Mouse (Mus musculus) B cell, adult 67 days (primary cell): ENCODE results near the gene Ank3. TPM values are rescaled to one million over a fixed set of nuclear protein-coding genes. Genes with fewer than 3 reads are reported as not detected.

ENCODE experiments used
- total RNA-seq, 2 experiments: library from RNA; stranded (reverse); gene quantifications; 4 replicates each; pipeline ENCODE4 v1.2.4; 2023

Ank3 gene
- total RNA-seq: not detected

DNA sequence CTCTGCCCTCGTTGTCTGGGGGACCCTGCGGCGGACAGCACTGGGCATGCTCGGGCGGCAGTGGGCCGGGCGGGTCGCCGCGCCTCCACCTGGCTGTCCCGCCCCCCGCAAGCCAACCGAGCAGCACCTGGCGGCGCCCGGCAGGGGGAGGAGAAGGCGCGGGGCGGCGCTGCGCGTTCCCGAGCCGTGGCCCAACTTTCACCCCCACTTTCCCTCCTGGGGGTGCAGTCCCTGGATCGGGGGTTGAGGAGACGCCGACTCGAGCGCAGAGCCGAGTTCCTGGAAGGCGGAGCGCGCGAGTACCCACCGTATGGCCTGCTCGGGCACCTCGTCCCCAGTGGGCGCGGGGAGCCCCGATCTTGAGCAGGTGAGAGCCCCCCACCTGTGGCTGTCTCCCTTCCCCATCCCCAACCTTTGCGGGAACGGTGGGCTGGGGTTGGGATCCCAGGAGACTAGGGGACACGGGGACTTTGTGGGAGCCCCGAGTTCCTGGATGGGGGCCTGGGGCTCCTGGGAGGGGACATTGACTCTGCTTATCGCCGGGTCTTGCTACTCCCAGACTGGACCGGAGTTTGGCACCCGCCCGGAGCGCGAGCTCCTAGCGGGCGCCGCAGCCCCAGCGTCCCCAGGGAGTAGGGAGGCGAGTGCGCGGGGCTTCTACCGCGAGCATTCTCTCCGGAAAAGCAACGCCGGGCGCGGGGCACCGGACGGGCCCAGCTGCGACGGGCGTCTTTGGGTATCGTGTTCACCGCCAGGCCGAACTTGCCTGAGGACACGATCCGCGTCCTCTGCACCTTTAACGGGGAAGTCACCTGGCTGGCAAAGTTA is at the start of gene Ank3:
Ank3 (plus strand) TSS at position 11 of the 828 bp plus-strand sequence.

DNA sequence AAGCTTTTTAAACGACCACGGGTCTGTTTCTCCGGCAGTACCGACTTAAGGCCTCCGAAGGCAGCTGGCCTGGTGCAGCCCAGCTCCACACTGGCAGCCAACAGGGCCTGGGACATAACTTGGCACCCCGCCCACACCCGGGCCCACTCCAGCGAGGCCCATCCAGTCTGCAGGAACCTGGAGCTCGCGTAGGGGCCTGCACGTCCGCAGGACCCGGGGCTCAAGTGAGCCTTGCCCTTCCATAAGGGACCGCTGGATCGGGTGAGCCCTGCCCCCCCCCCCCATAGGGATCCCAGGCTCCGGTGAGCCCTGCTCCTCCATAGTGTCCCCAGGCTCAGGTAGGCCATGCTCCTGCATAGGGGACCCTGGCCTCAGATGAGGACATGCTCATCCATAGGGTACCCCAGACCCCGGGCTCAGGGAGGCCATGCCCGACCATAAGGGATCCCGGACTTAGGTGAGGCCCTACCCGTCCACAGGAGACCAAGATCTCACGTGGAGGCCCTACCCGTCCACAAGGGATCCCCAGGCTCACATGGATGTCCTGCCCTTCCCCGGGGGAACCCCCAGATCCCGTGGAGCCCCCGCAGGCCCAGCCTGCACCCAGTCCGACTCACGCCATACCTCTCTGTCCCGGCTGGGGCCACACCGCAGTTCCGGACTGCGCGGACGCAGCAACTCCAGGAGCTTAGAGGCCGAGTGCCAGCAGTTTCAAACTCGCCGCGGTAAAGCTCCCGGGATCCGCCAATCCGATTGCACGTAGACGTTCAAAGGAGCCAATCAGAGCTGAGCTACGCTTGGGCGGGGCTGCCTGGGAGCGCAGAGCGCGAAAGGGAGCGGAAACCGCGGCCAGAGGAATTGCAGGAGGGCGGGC is 46.1 kb upstream of the Ank3 start, which contains the start of gene Cdk1:
Cdk1 (minus strand) TSS at position 727 of the 874 bp plus-strand sequence.

Other genes starting within 250 kb of the Ank3 start
- 10 to 100 TPM; 21.4 to 27.0 TPM for gene Rhobtb1, start 247.3 kb upstream of the Ank3 start, total RNA-seq
- gene A930033H14Rik, start 185.7 kb upstream of the Ank3 start, total RNA-seq: under 1 TPM; 0.52 to 0.80 TPM
- 1 to 10 TPM; 3.0 to 4.3 TPM for gene Cdk1, start 45.8 kb upstream of the Ank3 start, total RNA-seq